Mouse (Mus musculus) kidney, postnatal 0 days (tissue): ENCODE measurements at regions not wholly inside any gene's neighbourhood (a gene's known extent, or its start where the extent isn't known, plus 50 kb on each side); places are given as distances from the start of the nearest gene placed in this dataset.

Experiments
- ATAC-seq: fragments of 200-750 bp; cut with Nextera tagmentation; replicated peaks from 2 replicates; pipeline ENCODE4 v1.8.0; 2017; ENCODE audit warnings: low read depth, moderate number of reproducible peaks, moderate TSS enrichment, moderate library complexity; ENCODE audit not compliant: low FRiP score
- DNase-seq: peaks from one replicate; pipeline ENCODE4 v3.0.0-alpha.2; 2016; ENCODE audit warnings: low spot score
- H3K27ac ChIP-seq: fragments of 300-500 bp; sonication (generic); 2 replicates; pipeline ENCODE4 v1.5.1; 2014; ENCODE audit warnings: mild to moderate bottlenecking
- H3K27me3 ChIP-seq: fragments of 300-500 bp; sonication (generic); 2 replicates; pipeline ENCODE4 v1.6.1; 2014; ENCODE audit warnings: low read length, mixed read lengths; ENCODE audit not compliant: insufficient read depth
- H3K36me3 ChIP-seq: fragments of 300-500 bp; sonication (generic); 2 replicates; pipeline ENCODE4 v1.6.1; 2014; ENCODE audit warnings: low read length, mixed read lengths; ENCODE audit not compliant: insufficient read depth
- H3K4me1 ChIP-seq: fragments of 300-500 bp; sonication (generic); replicated peaks from 2 replicates; pipeline ENCODE4 v1.6.1; 2014; ENCODE audit warnings: antibody characterized with exemption, low read length, mixed read lengths; ENCODE audit not compliant: insufficient read depth
- H3K4me2 ChIP-seq: fragments of 300-500 bp; sonication (generic); 2 replicates; pipeline ENCODE4 v1.6.1; 2014; ENCODE audit warnings: mild to moderate bottlenecking, low read length, moderate library complexity, mixed read lengths
- H3K4me3 ChIP-seq: fragments of 300-500 bp; sonication (generic); replicated peaks from 2 replicates; pipeline ENCODE4 v1.5.1; 2014; ENCODE audit warnings: low read depth, low read length
- H3K9ac ChIP-seq: fragments of 300-500 bp; sonication (generic); 2 replicates; pipeline ENCODE4 v1.6.1; 2014; ENCODE audit warnings: low read depth, low read length
- H3K9me3 ChIP-seq: fragments of 300-500 bp; sonication (generic); replicated peaks from 2 replicates; pipeline ENCODE4 v1.6.1; 2016; ENCODE audit warnings: low read length, inconsistent platforms, mixed read lengths
- CTCF ChIP-seq: IDR thresholded peaks from 2 replicates; pipeline ENCODE4 v1.5.1; 2016; ENCODE audit warnings: antibody characterized with exemption, low read depth, mild to moderate bottlenecking, moderate library complexity
- WGBS: fragments of 180-500 bp; shearing (Covaris S2); extraction: QIAGEN DNeasy Blood & Tissue Kit; methylation state at CpG from one replicate; pipeline ENCODE4 v1.1.7; 2014; 5-methylcytosine and 5-hydroxymethylcytosine counted together

GRCm38 (mm10) chr10:110858407-110858920 lies 61.1 kb upstream of the Csrp2 start:
- no peak overlapping the region for H3K27ac ChIP-seq
- H3K27me3 ChIP-seq = no peaks in the 10 kb centered on the region
- WGBS = 62% methylated on average over 4 of the region's 4 CpGs
- no peak overlapping the region for H3K9ac ChIP-seq
- no peak for TF ChIP-seq CTCF
- H3K36me3 ChIP-seq = no peaks in the 10 kb centered on the region
- H3K4me3 ChIP-seq = no peak overlapping the region
- DNase-seq = no peak
- H3K9me3 ChIP-seq = no peaks in the 10 kb centered on the region
- no peak overlapping the region for H3K4me2 ChIP-seq
- no peak for ATAC-seq
- H3K4me1 ChIP-seq = no peaks in the 10 kb centered on the region

DNA sequence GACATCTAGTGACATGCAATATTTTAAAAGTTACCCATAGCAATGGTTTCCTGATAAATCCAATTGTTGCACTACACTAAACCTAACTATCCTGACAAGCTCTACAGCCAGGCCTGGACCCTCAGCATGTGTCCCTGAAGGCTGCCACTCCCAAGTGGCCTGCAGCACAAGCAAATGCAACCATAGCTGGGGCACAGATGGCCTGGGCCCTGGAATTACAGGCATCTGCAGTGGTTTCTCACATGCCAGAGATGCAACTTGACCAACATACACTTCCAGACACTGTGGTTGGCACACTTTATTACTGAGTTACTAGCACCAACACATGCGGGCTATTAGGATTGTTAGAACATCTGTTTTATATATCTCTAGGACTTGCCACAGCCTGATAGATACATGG lies 60.3 kb upstream of the Csrp2 start:
- Histone ChIP-seq H3K4me2 (no peak overlapping the region), H3K27ac (no peak overlapping the region), H3K27me3 (no peaks in the 10 kb centered on the region), H3K9ac (no peak overlapping the region), H3K4me1 (no peaks in the 10 kb centered on the region), H3K36me3 (no peaks in the 10 kb centered on the region), H3K4me3 (no peak overlapping the region), H3K9me3 (no peaks in the 10 kb centered on the region)
- ATAC-seq (no peak), DNase-seq (no peak)
- TF ChIP-seq CTCF = no peak
- 81% methylated on average over 1 of the region's 1 CpGs for WGBS
